Mouse (Mus musculus) embryonic facial prominence, embryonic 11.5 days (tissue): Measurements from ENCODE around the gene Pde2a. TPM values are rescaled to one million over a fixed set of nuclear protein-coding genes. Genes with fewer than 3 reads are reported as not detected.
"Not testable (repeated sequence)": the region's sequence is repeated elsewhere in the genome, so short reads cannot be mapped to it uniquely, and the experiment has no call there.

ENCODE experiments used
- ATAC-seq: fragments of 200-750 bp; cut with Nextera tagmentation; replicated peaks from 2 replicates; pipeline ENCODE4 v1.8.0; 2017; ENCODE audit warnings: low read depth; ENCODE audit not compliant: insufficient number of reproducible peaks, low FRiP score, low TSS enrichment
- DNase-seq: peaks from one replicate; pipeline ENCODE4 v3.0.0-alpha.2; 2015; ENCODE audit warnings: low spot score
- H3K27ac ChIP-seq: fragments of 300-500 bp; sonication (generic); replicated peaks from 2 replicates; pipeline ENCODE4 v1.5.1; 2014; ENCODE audit warnings: mild to moderate bottlenecking, low read depth, low read length, control low read depth
- H3K27me3 ChIP-seq: fragments of 300-500 bp; sonication (generic); 2 replicates; pipeline ENCODE4 v1.6.1; 2014; ENCODE audit warnings: mild to moderate bottlenecking, low read length, moderate library complexity, mixed read lengths; ENCODE audit not compliant: control insufficient read depth, insufficient read depth
- H3K36me3 ChIP-seq: fragments of 300-500 bp; sonication (generic); replicated peaks from 2 replicates; pipeline ENCODE4 v1.6.1; 2014; ENCODE audit warnings: low read depth, mild to moderate bottlenecking, low read length, moderate library complexity, mixed read lengths; ENCODE audit not compliant: control insufficient read depth, insufficient read depth
- H3K4me1 ChIP-seq: fragments of 300-500 bp; sonication (generic); 2 replicates; pipeline ENCODE4 v1.6.1; 2014; ENCODE audit warnings: low read length, mixed read lengths; ENCODE audit not compliant: control insufficient read depth, insufficient read depth
- H3K4me2 ChIP-seq: fragments of 300-500 bp; sonication (generic); 2 replicates; pipeline ENCODE4 v1.6.1; 2014; ENCODE audit warnings: low read depth, mild to moderate bottlenecking, control low read depth, low read length, moderate library complexity
- H3K4me3 ChIP-seq: fragments of 300-500 bp; sonication (generic); 2 replicates; pipeline ENCODE4 v1.5.1; 2014; ENCODE audit warnings: low read depth, low read length, control low read depth
- H3K9ac ChIP-seq: fragments of 300-500 bp; sonication (generic); replicated peaks from 2 replicates; pipeline ENCODE4 v1.6.1; 2014; ENCODE audit warnings: mild to moderate bottlenecking, control low read depth, low read length
- H3K9me3 ChIP-seq: fragments of 300-500 bp; sonication (generic); replicated peaks from 2 replicates; pipeline ENCODE4 v1.6.1; 2016; ENCODE audit warnings: mild to moderate bottlenecking, low read length, inconsistent platforms, mixed read lengths; ENCODE audit not compliant: control insufficient read depth
- WGBS: fragments of 180-500 bp; shearing (Covaris S2); extraction: QIAGEN DNeasy Blood & Tissue Kit; methylation state at CpG from one replicate; pipeline ENCODE4 v1.1.7; 2014; 5-methylcytosine and 5-hydroxymethylcytosine counted together
- microRNA counts: library from miRNA; unstranded; fragments of <30 nt; microRNA quantifications from one replicate; lab custom pipeline; 2016
- microRNA-seq: library from miRNA; unstranded; fragments of <30 nt; microRNA quantifications from one replicate; pipeline ENCODE4, GENCODE M21; 2016; ENCODE audit warnings: borderline number of aligned reads
- polyA plus RNA-seq: library from polyadenylated mRNA; unstranded; fragments of >200 nt; fragmentation: Nextera tagmentation; extraction: Ambion mirVana; gene quantifications from 2 replicates; pipeline ENCODE4 v1.2.1, GENCODE M21; 2014

Pde2a gene
- polyA plus RNA-seq, 1 experiment from 2014 or later = 10.6 TPM

- WGBS = 63% methylated on average over 7 of the region's 7 CpGs
- no peak overlapping the region for H3K4me3 ChIP-seq
- ATAC-seq = no peak
These were observed 129.4 kb downstream of the Pde2a start for GRCm38 (mm10) chr7:101550686-101551485.

GRCm38 (mm10) chr7:101551530-101551929 is 130.0 kb downstream of the Pde2a start:
- WGBS = 95% methylated on average over 1 of the region's 1 CpGs
- H3K27me3 ChIP-seq = no peaks in the 10 kb centered on the region
- H3K4me2 ChIP-seq = no peak overlapping the region
- H3K27ac ChIP-seq = no peak overlapping the region
- H3K9ac ChIP-seq = no peak overlapping the region
- no peak overlapping the region for H3K4me3 ChIP-seq
- DNase-seq = no peak
- no peak for ATAC-seq
- H3K9me3 ChIP-seq = no peaks in the 10 kb centered on the region
- no peaks in the 10 kb centered on the region for H3K36me3 ChIP-seq
- no peaks in the 10 kb centered on the region for H3K4me1 ChIP-seq

More at GRCm38 (mm10) chr7:101550686-101551485, 129.4 kb downstream of the Pde2a start:
- Histone ChIP-seq H3K9ac (no peak overlapping the region), H3K9me3 (no peaks in the 10 kb centered on the region), H3K4me1 (no peaks in the 10 kb centered on the region), H3K27me3 (no peaks in the 10 kb centered on the region), H3K4me2 (no peak overlapping the region), H3K36me3 (no peaks in the 10 kb centered on the region), H3K27ac (no peak overlapping the region)
- DNase-seq = no peak

- H3K9ac ChIP-seq, H3K27me3 ChIP-seq, H3K36me3 ChIP-seq, ATAC-seq, H3K9me3 ChIP-seq, H3K4me2 ChIP-seq, DNase-seq, H3K27ac ChIP-seq, H3K4me3 ChIP-seq, H3K4me1 ChIP-seq: not testable (repeated sequence)
- 87% methylated on average over 3 of the region's 3 CpGs for WGBS
These were observed 134.0 kb downstream of the Pde2a start for GRCm38 (mm10) chr7:101555473-101555872.

GRCm38 (mm10) chr7:101557391-101557790 is 135.9 kb downstream of the Pde2a start:
- Histone ChIP-seq H3K4me2 (no peak overlapping the region), H3K27me3 (no peaks in the 10 kb centered on the region), H3K36me3 (no peaks in the 10 kb centered on the region), H3K4me1 (no peaks in the 10 kb centered on the region), H3K4me3 (no peak overlapping the region), H3K27ac (no peak overlapping the region), H3K9me3 (no peaks in the 10 kb centered on the region), H3K9ac (no peak overlapping the region)
- 85% methylated on average over 1 of the region's 1 CpGs for WGBS
- ATAC-seq (no peak), DNase-seq (no peak)

- WGBS = 69% methylated on average over 5 of the region's 5 CpGs
- H3K4me2 ChIP-seq, H3K4me1 ChIP-seq, H3K27ac ChIP-seq, H3K9me3 ChIP-seq, H3K4me3 ChIP-seq, H3K27me3 ChIP-seq, DNase-seq, H3K36me3 ChIP-seq, H3K9ac ChIP-seq, ATAC-seq: not testable (repeated sequence)
These were observed 137.9 kb downstream of the Pde2a start for GRCm38 (mm10) chr7:101559393-101559792.

MicroRNAs encoded within 50 kb of the gene (microRNA counts, 519-probe panel; counts per million panel counts)
- microRNA mmu-miR-139-3p (lab: Ali Mortazavi, UCI) = not detected
- 2,550 counts per million, percentile 24 among the panel's probes with 10 or more counts for microRNA mmu-miR-139-5p (lab: Ali Mortazavi, UCI)

Small RNA genes lying within 50 kb of the gene (microRNA-seq; reads per million reads assigned to microRNA genes)
- 3,033 reads per million, percentile 83 among the genes with 10 or more reads in this experiment for gene Mir139

Other genes starting within 250 kb of the Pde2a start
- gene Atg16l2, start 119.4 kb upstream of the Pde2a start, polyA plus RNA-seq = 7.2 and 7.3 TPM in 2 replicates
- 13.5 and 15.6 TPM in 2 replicates for gene Stard10, start 104.6 kb upstream of the Pde2a start, polyA plus RNA-seq
- 13.5 and 14.1 TPM in 2 replicates for gene Arap1, start 73.6 kb upstream of the Pde2a start, polyA plus RNA-seq
- gene Gm45837, start 10.8 kb upstream of the Pde2a start, polyA plus RNA-seq = 4.2 TPM in 1 of 2 replicates, not detected in the other
- gene Art2b, start 163.9 kb downstream of the Pde2a start, polyA plus RNA-seq = not detected in 2 replicates
- gene Clpb, start 241.9 kb downstream of the Pde2a start, polyA plus RNA-seq = 35.8 and 38.4 TPM in 2 replicates